Mouse (Mus musculus): ENCODE results near the gene Tmem54.
A peak's percentile ranks its signal among the peaks of the same experiment; 100 is the strongest.

Tmem54 gene

GRCm38 (mm10) chr4:129105356-129105755 is at the start of gene Tmem54:
Gene Tmem54 (plus strand): TSS chr4:129105548.
- DNase-seq, result peak; percentile 37

- no peak for DNase-seq
Observed at GRCm38 (mm10) chr4:129055562-129055961, 49.8 kb upstream of the Tmem54 start.

GRCm38 (mm10) chr4:129057533-129058206 is 47.7 kb upstream of the Tmem54 start:
- peak; percentile 97 for DNase-seq

- DNase-seq, result peak; percentile 48
Observed at GRCm38 (mm10) chr4:129058207-129059092, 46.9 kb upstream of the Tmem54 start, which contains the start of gene Rnf19b. Gene Rnf19b (plus strand): TSS chr4:129058271.

- peak; percentile 10 for DNase-seq
Observed at GRCm38 (mm10) chr4:129059125-129059551, 46.2 kb upstream of the Tmem54 start.

GRCm38 (mm10) chr4:129059922-129060321 is 45.4 kb upstream of the Tmem54 start:
- no peak for DNase-seq

- DNase-seq, result no peak
Observed at GRCm38 (mm10) chr4:129061486-129061885, 43.9 kb upstream of the Tmem54 start.

- DNase-seq, result no peak
Observed at GRCm38 (mm10) chr4:129062281-129063075, 42.9 kb upstream of the Tmem54 start.

- no peak for DNase-seq
Observed at GRCm38 (mm10) chr4:129065688-129066236, 39.6 kb upstream of the Tmem54 start.

- DNase-seq, result no peak
Observed at GRCm38 (mm10) chr4:129067638-129068415, 37.5 kb upstream of the Tmem54 start.

GRCm38 (mm10) chr4:129068848-129069247 is 36.5 kb upstream of the Tmem54 start:
- no peak for DNase-seq

- DNase-seq, result no peak
Observed at GRCm38 (mm10) chr4:129079126-129079525, 26.2 kb upstream of the Tmem54 start.

GRCm38 (mm10) chr4:129081041-129081440 is 24.3 kb upstream of the Tmem54 start:
- no peak for DNase-seq

- peak; percentile 10 for DNase-seq
Observed at GRCm38 (mm10) chr4:129081512-129081911, 23.8 kb upstream of the Tmem54 start.

- DNase-seq, result no peak
Observed at GRCm38 (mm10) chr4:129081939-129082338, 23.4 kb upstream of the Tmem54 start.

GRCm38 (mm10) chr4:129082379-129083115 is 22.8 kb upstream of the Tmem54 start:
- peak; percentile 75 for DNase-seq

GRCm38 (mm10) chr4:129084896-129085295 is 20.5 kb upstream of the Tmem54 start:
- no peak for DNase-seq

GRCm38 (mm10) chr4:129086078-129086477 is 19.3 kb upstream of the Tmem54 start:
- peak; percentile 82 for DNase-seq

- DNase-seq, result no peak
Observed at GRCm38 (mm10) chr4:129087850-129088249, 17.5 kb upstream of the Tmem54 start.

- DNase-seq, result no peak
Observed at GRCm38 (mm10) chr4:129095276-129095675, 10.1 kb upstream of the Tmem54 start.

GRCm38 (mm10) chr4:129097006-129097405 is 8.3 kb upstream of the Tmem54 start:
- DNase-seq, result no peak
